Mouse (Mus musculus) liver, postnatal 0 days (tissue): ENCODE results near the gene Iqck. TPM values are rescaled to one million over a fixed set of nuclear protein-coding genes. Genes with fewer than 3 reads are reported as not detected.

Experiments
- ATAC-seq: fragments of 200-750 bp; cut with Nextera tagmentation; 2 replicates; pipeline ENCODE4 v1.8.0; 2017; ENCODE audit warnings: mild to moderate bottlenecking, moderate library complexity
- DNase-seq: peaks from one replicate; pipeline ENCODE4 v3.0.0-alpha.2; 2016
- H3K27ac ChIP-seq: fragments of 300-500 bp; sonication (generic); 2 replicates; pipeline ENCODE4 v1.5.1; 2014; ENCODE audit warnings: antibody characterized with exemption, moderate library complexity, mild to moderate bottlenecking, low read depth
- H3K27me3 ChIP-seq: fragments of 300-500 bp; sonication (generic); 2 replicates; pipeline ENCODE4 v1.6.1; 2014; ENCODE audit warnings: low read length, control low read depth, mixed read lengths; ENCODE audit not compliant: insufficient read depth
- H3K36me3 ChIP-seq: fragments of 300-500 bp; sonication (generic); replicated peaks from 2 replicates; pipeline ENCODE4 v1.6.1; 2014; ENCODE audit warnings: mild to moderate bottlenecking, control low read depth, low read length, moderate library complexity, mixed read lengths; ENCODE audit not compliant: insufficient read depth
- H3K4me1 ChIP-seq: fragments of 300-500 bp; sonication (generic); 2 replicates; pipeline ENCODE4 v1.6.1; 2014; ENCODE audit warnings: antibody characterized with exemption, mild to moderate bottlenecking, control low read depth; ENCODE audit not compliant: insufficient read depth
- H3K4me2 ChIP-seq: fragments of 300-500 bp; sonication (generic); 2 replicates; pipeline ENCODE4 v1.6.1; 2014; ENCODE audit warnings: low read depth, mild to moderate bottlenecking, low read length, moderate library complexity, mixed read lengths
- H3K4me3 ChIP-seq: fragments of 300-500 bp; sonication (generic); 2 replicates; pipeline ENCODE4 v1.5.1; 2014; ENCODE audit warnings: low read depth, low read length
- H3K9ac ChIP-seq: fragments of 300-500 bp; sonication (generic); replicated peaks from 2 replicates; pipeline ENCODE4 v1.6.1; 2014; ENCODE audit warnings: mild to moderate bottlenecking, moderate library complexity
- H3K9me3 ChIP-seq: fragments of 300-500 bp; sonication (generic); 2 replicates; pipeline ENCODE4 v1.6.1; 2016; ENCODE audit warnings: mild to moderate bottlenecking, control low read depth, low read length, mixed read lengths
- CTCF ChIP-seq: sonication (generic); IDR thresholded peaks from 2 replicates; pipeline ENCODE4 v1.5.1; 2016; ENCODE audit warnings: antibody characterized with exemption, low read depth
- EP300 ChIP-seq: IDR thresholded peaks from 2 replicates; pipeline ENCODE4 v1.6.1; 2016; ENCODE audit warnings: antibody characterized with exemption, low read depth, mild to moderate bottlenecking
- WGBS: fragments of 180-500 bp; shearing (Covaris S2); extraction: QIAGEN DNeasy Blood & Tissue Kit; methylation state at CpG from one replicate; pipeline ENCODE4 v1.1.7; 2014; ENCODE audit not compliant: insufficient replicate concordance; 5-methylcytosine and 5-hydroxymethylcytosine counted together
- polyA plus RNA-seq: library from polyadenylated mRNA; unstranded; fragments of >200 nt; fragmentation: Nextera tagmentation; extraction: Ambion mirVana; gene quantifications from 2 replicates; pipeline ENCODE4 v1.2.1, GENCODE M21; 2015

The Iqck gene
- polyA plus RNA-seq, 1 experiment from 2014 or later: 0.39 TPM

- no peak overlapping the region for H3K4me2 ChIP-seq
- no peaks in the 10 kb centered on the region for H3K9me3 ChIP-seq
- ATAC-seq (no peak), DNase-seq (no peak)
- no peak overlapping the region for H3K27ac ChIP-seq
- H3K36me3 ChIP-seq: no peaks in the 10 kb centered on the region
- 67% methylated on average over 4 of the region's 4 CpGs for WGBS
- H3K4me3 ChIP-seq: no peak overlapping the region
- H3K9ac ChIP-seq: no peak overlapping the region
- no peaks in the 10 kb centered on the region for H3K27me3 ChIP-seq
- H3K4me1 ChIP-seq: no peaks in the 10 kb centered on the region
- TF ChIP-seq EP300: no peak
- no peak for TF ChIP-seq CTCF
Measured at GRCm38 (mm10) chr7:118884969-118885368, 29.4 kb downstream of the Iqck start.

- Histone ChIP-seq H3K36me3 (no peaks in the 10 kb centered on the region), H3K9me3 (no peaks in the 10 kb centered on the region), H3K9ac (no peak overlapping the region), H3K4me2 (no peak overlapping the region), H3K27me3 (no peaks in the 10 kb centered on the region), H3K4me1 (no peaks in the 10 kb centered on the region), H3K4me3 (no peak overlapping the region), H3K27ac (no peak overlapping the region)
- 70% methylated on average over 6 of the region's 6 CpGs for WGBS
- TF ChIP-seq EP300 (no peak), CTCF (no peak)
- no peak for ATAC-seq
- DNase-seq: no peak
Measured at GRCm38 (mm10) chr7:118887303-118888055, 31.9 kb downstream of the Iqck start.

- no peak overlapping the region for H3K4me2 ChIP-seq
- no peak for ATAC-seq
- no peaks in the 10 kb centered on the region for H3K4me1 ChIP-seq
- no peak overlapping the region for H3K27ac ChIP-seq
- no peaks in the 10 kb centered on the region for H3K27me3 ChIP-seq
- no peaks in the 10 kb centered on the region for H3K9me3 ChIP-seq
- no peak for DNase-seq
- H3K9ac ChIP-seq: no peak overlapping the region
- no peak overlapping the region for H3K4me3 ChIP-seq
- 46% methylated on average over 3 of the region's 3 CpGs for whole genome bisulfite sequencing
- no peaks in the 10 kb centered on the region for H3K36me3 ChIP-seq
- no peak for TF ChIP-seq EP300
- no peak for TF ChIP-seq CTCF
Measured at GRCm38 (mm10) chr7:118889046-118889680, 33.6 kb downstream of the Iqck start.

- WGBS: 46% methylated on average over 10 of the region's 10 CpGs
Measured at GRCm38 (mm10) chr7:118895469-118896450, 40.2 kb downstream of the Iqck start.

GRCm38 (mm10) chr7:118898063-118898462 is 42.5 kb downstream of the Iqck start:
- DNase-seq: no peak
- Histone ChIP-seq H3K27me3 (no peaks in the 10 kb centered on the region), H3K4me2 (no peak overlapping the region), H3K9me3 (no peaks in the 10 kb centered on the region), H3K27ac (no peak overlapping the region), H3K9ac (no peak overlapping the region), H3K36me3 (no peaks in the 10 kb centered on the region), H3K4me1 (no peaks in the 10 kb centered on the region), H3K4me3 (no peak overlapping the region)
- no peak for TF ChIP-seq CTCF
- TF ChIP-seq EP300: no peak
- ATAC-seq: no peak

More at GRCm38 (mm10) chr7:118895469-118896450, 40.2 kb downstream of the Iqck start:
- no peak overlapping the region for H3K27ac ChIP-seq
- DNase-seq (no peak), ATAC-seq (no peak)
- H3K4me1 ChIP-seq: no peaks in the 10 kb centered on the region
- no peak overlapping the region for H3K9ac ChIP-seq
- H3K27me3 ChIP-seq: no peaks in the 10 kb centered on the region
- no peaks in the 10 kb centered on the region for H3K36me3 ChIP-seq
- no peak for TF ChIP-seq CTCF
- no peak for TF ChIP-seq EP300
- no peak overlapping the region for H3K4me3 ChIP-seq
- no peaks in the 10 kb centered on the region for H3K9me3 ChIP-seq
- no peak overlapping the region for H3K4me2 ChIP-seq

- Histone ChIP-seq H3K27me3 (no peaks in the 10 kb centered on the region), H3K4me2 (no peak overlapping the region), H3K4me3 (no peak overlapping the region), H3K9me3 (no peaks in the 10 kb centered on the region), H3K4me1 (no peaks in the 10 kb centered on the region), H3K27ac (no peak overlapping the region), H3K9ac (no peak overlapping the region), H3K36me3 (no peaks in the 10 kb centered on the region)
- WGBS: 75% methylated on average over 2 of the region's 2 CpGs
- no peak for DNase-seq
- no peak for ATAC-seq
- TF ChIP-seq EP300: no peak
- TF ChIP-seq CTCF: no peak
Measured at GRCm38 (mm10) chr7:118900090-118900489, 44.5 kb downstream of the Iqck start.
